Mouse (Mus musculus): ENCODE data around the gene Nlrp6.
"Not testable (repeated sequence)": the region's sequence is repeated elsewhere in the genome, so short reads cannot be mapped to it uniquely, and the experiment has no call there.

Gene Nlrp6

GRCm38 (mm10) chr7:140920418-140921029 is at the start of gene Nlrp6:
TSS of gene Nlrp6 (plus strand) at chr7:140920902.
- no peak for DNase-seq (ENCODE audit: low spot score in 2 of 2)

GRCm38 (mm10) chr7:140874224-140874623 is 46.5 kb upstream of the Nlrp6 start:
- no peak for DNase-seq (ENCODE audit: low spot score in 2 of 2)

GRCm38 (mm10) chr7:140877364-140877763 is 43.3 kb upstream of the Nlrp6 start:
- no peak for DNase-seq (ENCODE audit: low spot score in 2 of 2)

- DNase-seq (ENCODE audit: low spot score in 2 of 2), result no peak
These were observed 41.3 kb upstream of the Nlrp6 start for GRCm38 (mm10) chr7:140879355-140879754.

- DNase-seq (ENCODE audit: low spot score in 2 of 2), result no peak
These were observed 40.3 kb upstream of the Nlrp6 start for GRCm38 (mm10) chr7:140880419-140880818.

- no peak for DNase-seq (ENCODE audit: low spot score in 2 of 2)
These were observed 39.7 kb upstream of the Nlrp6 start for GRCm38 (mm10) chr7:140880865-140881515.

GRCm38 (mm10) chr7:140881696-140882468 is 38.8 kb upstream of the Nlrp6 start, which contains the start of the genes Psmd13 and Sirt3:
TSS of gene Psmd13 (plus strand) at chr7:140881968.
TSS of gene Sirt3 (minus strand) at chr7:140882309.
- DNase-seq (ENCODE audit: low spot score in 2 of 2), result peak; percentile 96 to 97

GRCm38 (mm10) chr7:140882469-140882803 is 38.3 kb upstream of the Nlrp6 start:
- no peak for DNase-seq (ENCODE audit: low spot score in 2 of 2)

GRCm38 (mm10) chr7:140890636-140891035 is 30.1 kb upstream of the Nlrp6 start:
- not testable (repeated sequence) for DNase-seq (ENCODE audit: low spot score in 2 of 2)

GRCm38 (mm10) chr7:140894031-140894430 is 26.7 kb upstream of the Nlrp6 start:
- no peak for DNase-seq (ENCODE audit: low spot score in 2 of 2)

GRCm38 (mm10) chr7:140894611-140895010 is 26.1 kb upstream of the Nlrp6 start:
- no peak for DNase-seq (ENCODE audit: low spot score in 2 of 2)

GRCm38 (mm10) chr7:140897863-140898262 is 22.8 kb upstream of the Nlrp6 start:
- no peak for DNase-seq (ENCODE audit: low spot score in 2 of 2)

GRCm38 (mm10) chr7:140899121-140899520 is 21.6 kb upstream of the Nlrp6 start:
- no peak for DNase-seq (ENCODE audit: low spot score in 2 of 2)

- DNase-seq (ENCODE audit: low spot score in 2 of 2), result no peak
These were observed 20.5 kb upstream of the Nlrp6 start, which contains the start of gene Cox8b for GRCm38 (mm10) chr7:140900220-140900619. TSS of gene Cox8b (minus strand) at chr7:140900446.

- no peak for DNase-seq (ENCODE audit: low spot score in 2 of 2)
These were observed 18.4 kb upstream of the Nlrp6 start for GRCm38 (mm10) chr7:140902036-140902875.

- DNase-seq (ENCODE audit: low spot score in 2 of 2), result peak; percentile 74 to 84
These were observed 17.5 kb upstream of the Nlrp6 start for GRCm38 (mm10) chr7:140903212-140903611.

- no peak for DNase-seq (ENCODE audit: low spot score in 2 of 2)
These were observed 15.0 kb upstream of the Nlrp6 start for GRCm38 (mm10) chr7:140905642-140906081.

GRCm38 (mm10) chr7:140907131-140907530 is 13.6 kb upstream of the Nlrp6 start:
- no peak for DNase-seq (ENCODE audit: low spot score in 2 of 2)

- no peak for DNase-seq (ENCODE audit: low spot score in 2 of 2)
These were observed 13.0 kb upstream of the Nlrp6 start for GRCm38 (mm10) chr7:140907697-140908096.

- DNase-seq (ENCODE audit: low spot score in 2 of 2), result no peak
These were observed 12.5 kb upstream of the Nlrp6 start for GRCm38 (mm10) chr7:140908181-140908580.

GRCm38 (mm10) chr7:140908634-140909107 is 12.0 kb upstream of the Nlrp6 start:
- DNase-seq (ENCODE audit: low spot score in 2 of 2), result peak; percentile 63 to 76

Data from right cerebral cortex, postnatal 10 days (tissue).